Mouse (Mus musculus): ENCODE results near the gene Ampd1.

Ampd1 gene

GRCm38 (mm10) chr3:103073771-103074170, at the start of gene Ampd1:
Ampd1 (plus strand) TSS chr3:103074014.
- DNase-seq (ENCODE audit: low read depth, low spot score), result no peak

GRCm38 (mm10) chr3:103026174-103026573, 47.6 kb upstream of the Ampd1 start:
- peak; percentile 65 for DNase-seq (ENCODE audit: low read depth, low spot score)

GRCm38 (mm10) chr3:103040285-103040684, 33.5 kb upstream of the Ampd1 start:
- DNase-seq (ENCODE audit: low read depth, low spot score), result no peak

GRCm38 (mm10) chr3:103040861-103041379, 32.9 kb upstream of the Ampd1 start:
- no peak for DNase-seq (ENCODE audit: low read depth, low spot score)

- DNase-seq (ENCODE audit: low read depth, low spot score), result no peak
Observed at GRCm38 (mm10) chr3:103056016-103056595, 17.7 kb upstream of the Ampd1 start.

- no peak for DNase-seq (ENCODE audit: low read depth, low spot score)
Observed at GRCm38 (mm10) chr3:103057752-103058151, 16.1 kb upstream of the Ampd1 start.

GRCm38 (mm10) chr3:103058207-103059157, 15.3 kb upstream of the Ampd1 start, which contains the start of gene Nras:
Nras (plus strand) TSS chr3:103058285.
- DNase-seq (ENCODE audit: low read depth, low spot score), result peak; percentile 98

GRCm38 (mm10) chr3:103066927-103067326, 6.9 kb upstream of the Ampd1 start:
- no peak for DNase-seq (ENCODE audit: low read depth, low spot score)

GRCm38 (mm10) chr3:103068971-103069370, 4.8 kb upstream of the Ampd1 start:
- DNase-seq (ENCODE audit: low read depth, low spot score), result no peak

GRCm38 (mm10) chr3:103075871-103076270, 2.1 kb downstream of the Ampd1 start:
- no peak for DNase-seq (ENCODE audit: low read depth, low spot score)

- DNase-seq (ENCODE audit: low read depth, low spot score), result no peak
Observed at GRCm38 (mm10) chr3:103076476-103076875, 2.7 kb downstream of the Ampd1 start.

GRCm38 (mm10) chr3:103079301-103079700, 5.5 kb downstream of the Ampd1 start:
- DNase-seq (ENCODE audit: low read depth, low spot score), result no peak

GRCm38 (mm10) chr3:103081051-103081450, 7.2 kb downstream of the Ampd1 start:
- DNase-seq (ENCODE audit: low read depth, low spot score), result peak; percentile 59

GRCm38 (mm10) chr3:103081861-103082453, 8.1 kb downstream of the Ampd1 start:
- no peak for DNase-seq (ENCODE audit: low read depth, low spot score)

GRCm38 (mm10) chr3:103082761-103083160, 8.9 kb downstream of the Ampd1 start:
- no peak for DNase-seq (ENCODE audit: low read depth, low spot score)

GRCm38 (mm10) chr3:103085986-103086385, 12.2 kb downstream of the Ampd1 start:
- peak; percentile 88 for DNase-seq (ENCODE audit: low read depth, low spot score)

GRCm38 (mm10) chr3:103091753-103092152, 17.9 kb downstream of the Ampd1 start:
- no peak for DNase-seq (ENCODE audit: low read depth, low spot score)

- DNase-seq (ENCODE audit: low read depth, low spot score), result peak; percentile 86
Observed at GRCm38 (mm10) chr3:103098662-103099061, 24.8 kb downstream of the Ampd1 start.

GRCm38 (mm10) chr3:103099667-103100066, 25.9 kb downstream of the Ampd1 start:
- peak; percentile 47 for DNase-seq (ENCODE audit: low read depth, low spot score)

- no peak for DNase-seq (ENCODE audit: low read depth, low spot score)
Observed at GRCm38 (mm10) chr3:103100735-103101134, 26.9 kb downstream of the Ampd1 start.

GRCm38 (mm10) chr3:103101194-103101593, 27.4 kb downstream of the Ampd1 start:
- DNase-seq (ENCODE audit: low read depth, low spot score), result no peak

- no peak for DNase-seq (ENCODE audit: low read depth, low spot score)
Observed at GRCm38 (mm10) chr3:103101909-103102308, 28.1 kb downstream of the Ampd1 start.
